Mouse (Mus musculus) Muller cell, postnatal 12 days (primary cell): Measurements from ENCODE around the gene Macrod1.

Source experiments
- DNase-seq: peaks from one replicate; pipeline ENCODE4 v3.0.0-alpha.2; 2015; ENCODE audit errors: inconsistent ontology term

Gene Macrod1

DNA sequence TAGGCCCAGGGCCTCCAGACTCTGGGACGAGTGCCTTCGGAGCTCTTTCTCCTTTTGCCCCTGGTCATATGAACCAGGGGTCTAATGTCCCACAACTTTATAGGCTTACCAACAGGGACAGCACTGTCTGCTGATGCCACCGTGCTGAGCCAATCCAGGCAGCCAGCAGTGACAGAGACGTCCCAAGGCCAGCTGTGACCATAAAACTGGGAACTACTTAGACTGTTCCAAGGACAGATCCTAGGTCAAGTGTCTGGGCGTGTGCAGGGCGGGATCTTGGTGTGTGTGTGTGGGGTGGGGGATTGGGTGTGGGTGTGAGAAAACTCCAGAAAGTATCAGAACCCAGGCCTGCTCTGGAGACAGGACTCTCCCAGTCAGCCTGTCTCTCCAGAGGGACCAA, 114.3 kb downstream of the Macrod1 start:
- no peak for DNase-seq

DNA sequence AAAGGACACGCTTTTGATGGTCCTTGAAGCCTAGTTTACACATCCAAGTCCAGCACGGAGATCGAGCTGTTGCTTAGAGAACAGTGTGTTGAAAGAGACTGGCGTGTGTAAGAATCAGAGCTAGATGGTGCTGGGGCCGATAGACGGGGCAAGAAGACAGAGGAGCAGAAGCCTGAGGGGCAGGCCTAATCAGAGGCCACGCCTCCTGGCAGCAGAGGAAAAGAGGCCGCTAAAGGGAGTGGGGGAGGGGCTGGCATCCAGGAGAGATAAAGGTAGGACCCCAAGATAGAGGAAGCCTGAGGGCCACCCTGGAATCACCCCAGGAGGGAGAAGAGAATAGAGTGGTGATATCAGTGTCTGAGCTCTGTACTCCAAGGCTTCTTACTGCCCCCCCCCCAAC, 114.8 kb downstream of the Macrod1 start:
- DNase-seq, result no peak

DNA sequence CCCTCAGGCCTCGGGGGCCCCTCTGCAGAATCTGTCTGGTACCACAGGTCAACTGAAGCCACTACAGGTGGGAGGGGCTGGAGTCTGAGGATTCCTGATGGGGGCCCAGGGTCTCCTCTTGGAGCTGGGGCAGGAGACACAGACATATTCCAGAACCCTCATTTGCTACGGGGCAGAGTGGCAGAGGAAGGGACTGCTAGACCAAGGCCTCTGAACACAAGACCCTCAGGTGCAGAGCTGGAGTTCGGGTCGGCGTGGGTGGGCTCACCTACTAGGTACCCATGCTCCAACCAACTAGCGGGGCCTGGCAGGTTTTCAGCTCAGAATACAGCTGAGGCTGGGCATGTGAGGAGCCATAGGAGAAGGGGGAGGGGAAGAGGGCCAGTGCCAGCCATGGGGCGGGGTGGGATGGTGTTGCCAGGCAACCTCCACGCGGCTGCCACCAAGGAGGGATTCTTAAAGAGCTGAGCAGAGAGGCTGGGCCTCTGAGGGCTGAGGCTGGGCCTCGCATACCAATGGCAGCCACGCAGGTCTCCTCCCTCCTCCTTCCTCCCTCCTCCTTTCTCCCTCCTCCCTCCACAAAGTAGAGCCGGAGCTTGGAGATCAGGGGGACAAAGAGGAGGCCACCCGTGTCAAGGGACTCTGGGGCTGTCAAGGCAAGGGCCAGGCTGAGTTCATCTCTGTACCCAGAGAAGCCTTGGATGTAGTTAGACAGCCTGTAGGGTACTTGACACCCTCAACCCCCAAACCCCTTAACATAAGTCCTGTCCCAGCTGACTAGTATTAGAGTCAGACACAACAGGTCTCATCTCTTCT, 115.6 kb downstream of the Macrod1 start:
- DNase-seq, result peak; percentile 35

DNA sequence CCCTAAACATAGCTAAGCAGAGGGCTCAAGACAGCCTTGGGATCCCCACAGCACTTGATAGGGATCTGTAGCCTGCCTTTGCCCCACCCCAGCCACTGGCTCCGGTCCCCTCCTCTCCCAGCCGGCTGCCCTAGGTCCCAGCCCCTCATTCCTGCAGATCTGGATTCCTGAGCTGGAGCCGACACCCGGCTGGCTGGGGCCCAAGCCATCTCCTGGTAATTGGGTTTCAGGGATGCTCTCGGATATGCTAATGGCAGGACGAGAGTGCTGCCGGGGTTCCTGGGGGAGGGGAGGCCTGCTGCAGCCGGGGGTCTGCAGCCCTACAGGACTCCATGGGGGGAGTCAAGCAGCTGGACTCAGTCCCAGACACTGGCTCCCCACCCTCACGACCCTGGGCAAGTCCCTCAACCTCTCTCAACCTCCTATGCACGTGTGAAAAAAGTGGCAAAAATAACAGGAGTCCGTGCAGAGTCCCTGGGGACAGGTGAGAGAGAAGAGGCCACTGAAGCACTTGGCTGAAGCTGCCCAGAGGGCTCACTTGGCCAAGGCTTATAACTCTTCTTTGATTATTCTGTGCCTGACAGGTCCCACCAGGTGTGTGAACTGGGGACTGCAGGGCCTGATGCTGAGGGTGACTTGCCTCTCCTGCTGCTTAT, 119.6 kb downstream of the Macrod1 start:
- DNase-seq, result peak; percentile 84

DNA sequence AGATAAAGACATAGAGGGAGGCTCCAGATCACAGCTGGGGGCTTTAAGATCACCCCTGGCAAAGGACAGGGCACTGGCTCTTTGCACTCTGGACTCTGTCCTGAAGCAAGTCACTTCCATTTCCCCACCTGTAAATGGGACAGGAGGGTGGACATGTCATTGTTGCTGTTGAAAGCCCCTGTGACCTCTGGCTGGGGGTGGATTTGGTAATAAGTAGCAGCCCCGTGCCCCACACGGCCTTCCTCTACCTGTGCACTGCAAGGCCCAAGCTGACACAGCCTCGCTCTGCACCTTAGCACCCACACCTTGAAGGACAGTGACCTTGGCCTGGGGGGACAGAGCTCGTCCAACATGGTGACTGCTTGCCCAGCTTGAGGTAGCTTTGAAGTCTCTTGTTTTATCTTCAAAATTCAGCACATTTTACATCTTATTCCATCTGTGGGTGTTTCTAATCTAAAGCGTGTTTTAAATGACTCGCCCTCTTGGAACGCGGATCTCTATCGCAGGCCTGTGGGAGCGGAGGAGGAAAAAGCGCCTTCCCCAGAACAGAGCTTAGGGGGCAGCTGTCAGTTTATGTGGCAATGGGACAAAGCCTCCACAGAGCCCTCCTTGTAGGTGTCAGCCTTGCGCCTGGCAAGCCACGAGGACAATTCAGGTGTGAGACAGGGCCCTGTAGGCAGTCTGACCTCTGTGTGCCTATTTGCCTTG, 121.3 kb downstream of the Macrod1 start:
- DNase-seq, result no peak

DNA sequence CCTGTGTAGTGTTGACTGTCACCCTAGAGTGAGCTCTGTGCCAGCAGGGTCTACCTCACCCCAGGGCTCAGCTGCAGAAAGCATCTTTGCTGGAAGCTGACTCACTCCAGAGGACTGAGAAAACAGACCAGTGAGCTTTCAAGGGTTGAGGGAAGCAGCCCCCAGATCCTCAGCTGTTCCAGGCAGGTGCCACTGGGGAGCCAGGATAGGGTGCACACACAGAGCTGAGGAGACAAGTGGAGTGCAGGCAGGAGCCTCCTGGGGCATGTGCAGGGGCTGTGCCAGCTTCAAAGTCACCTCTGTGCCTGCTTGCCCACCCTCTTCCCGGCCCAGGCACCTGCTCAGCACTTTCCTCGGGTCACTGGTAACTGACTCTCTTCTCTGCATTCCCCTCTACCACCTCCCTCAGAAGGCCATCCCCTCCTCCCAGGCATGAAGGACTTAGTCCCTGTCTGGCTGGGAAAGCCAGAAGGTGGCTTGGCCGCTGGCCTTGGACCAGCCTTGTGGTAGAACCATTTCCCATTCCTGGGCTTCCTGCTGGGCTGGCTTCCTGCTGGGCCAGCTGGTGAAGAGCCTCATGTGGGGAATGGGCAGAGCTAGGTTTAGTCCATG, 122.3 kb downstream of the Macrod1 start:
- DNase-seq, result peak; percentile 79

DNA sequence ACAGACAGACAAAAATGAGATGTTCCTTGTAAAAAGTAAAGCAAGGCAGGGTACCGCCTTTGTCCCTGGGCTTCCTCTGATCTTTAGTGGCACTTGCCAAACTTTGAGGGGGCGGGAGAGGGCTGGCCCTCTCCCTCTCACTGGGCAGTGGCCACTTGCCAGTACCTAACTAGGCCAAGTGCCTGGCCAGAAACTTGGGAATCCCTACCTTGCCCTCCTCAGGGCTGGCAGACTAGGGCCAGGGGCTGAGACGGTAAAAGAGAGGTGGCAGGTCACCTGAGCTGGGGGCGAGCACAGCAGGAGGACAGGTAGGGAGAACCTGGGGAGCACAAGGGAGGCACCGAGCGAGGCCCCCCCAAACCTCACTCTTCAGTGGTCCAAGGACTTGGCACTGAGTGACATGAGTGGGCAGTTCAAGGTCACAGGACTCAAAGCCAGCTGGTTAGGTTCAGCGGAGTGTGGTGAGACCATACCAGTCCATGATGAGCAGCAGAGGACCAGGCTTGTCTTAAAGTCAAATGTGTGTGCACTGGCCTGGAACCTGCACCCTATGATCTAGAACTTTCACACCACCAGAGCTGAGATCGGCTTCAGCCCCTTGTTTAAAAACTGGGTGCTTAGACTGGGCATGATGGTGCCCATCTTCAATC, 124.3 kb downstream of the Macrod1 start:
- peak; percentile 52 for DNase-seq

DNA sequence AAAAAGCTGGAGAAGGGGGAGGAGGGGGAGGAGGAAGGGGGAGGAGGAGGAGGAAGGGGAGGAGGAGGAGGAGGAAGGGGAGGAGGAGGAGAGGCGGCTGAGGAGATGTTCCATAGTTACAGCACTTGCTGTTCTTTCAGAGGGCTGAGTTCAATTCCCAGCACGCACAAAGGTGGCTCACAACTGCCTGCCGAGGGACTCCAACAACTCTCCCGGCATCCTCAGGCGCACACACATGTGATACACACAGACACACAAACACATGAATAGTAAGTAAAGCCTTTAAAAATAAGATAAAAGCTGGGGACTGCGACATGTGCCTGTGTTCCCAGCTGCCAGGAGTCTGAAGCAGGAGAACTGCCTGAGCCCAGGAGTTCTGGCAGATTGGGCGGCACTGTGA, 124.9 kb downstream of the Macrod1 start:
- DNase-seq, result no peak

DNA sequence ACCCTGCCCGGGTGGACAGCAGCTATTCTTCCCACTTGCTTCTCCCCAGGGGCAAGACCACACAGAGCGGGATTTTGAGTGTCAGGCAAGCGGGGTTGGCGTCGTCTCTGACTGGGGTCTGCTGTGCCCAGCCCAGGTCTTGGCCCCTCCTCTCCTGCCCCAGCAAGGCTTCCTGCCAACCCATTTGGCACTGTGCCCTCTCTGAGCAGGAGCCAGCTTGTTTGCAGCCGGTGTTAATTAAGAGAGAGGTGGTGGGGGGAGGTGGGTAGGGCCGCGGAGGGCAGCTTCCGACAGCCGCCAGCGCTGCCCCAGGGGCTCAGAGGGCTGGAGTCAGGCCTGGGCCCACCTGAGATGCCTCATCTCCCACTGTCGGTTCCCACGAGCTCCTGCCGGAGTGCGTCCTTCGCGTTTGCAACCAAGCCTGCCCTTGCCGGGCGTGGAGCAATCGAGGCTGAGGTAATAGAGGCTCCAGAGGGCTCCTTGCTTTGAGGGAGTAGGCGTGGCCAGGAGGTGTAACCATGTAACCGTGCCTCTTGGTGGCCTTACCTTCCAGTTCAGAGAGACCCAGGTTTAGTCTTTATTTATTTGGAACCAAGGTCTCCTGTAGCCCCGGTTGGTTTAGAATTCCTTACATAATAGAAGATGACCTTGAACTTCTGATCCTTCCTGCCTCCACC, 125.8 kb downstream of the Macrod1 start:
- peak; percentile 75 for DNase-seq

DNA sequence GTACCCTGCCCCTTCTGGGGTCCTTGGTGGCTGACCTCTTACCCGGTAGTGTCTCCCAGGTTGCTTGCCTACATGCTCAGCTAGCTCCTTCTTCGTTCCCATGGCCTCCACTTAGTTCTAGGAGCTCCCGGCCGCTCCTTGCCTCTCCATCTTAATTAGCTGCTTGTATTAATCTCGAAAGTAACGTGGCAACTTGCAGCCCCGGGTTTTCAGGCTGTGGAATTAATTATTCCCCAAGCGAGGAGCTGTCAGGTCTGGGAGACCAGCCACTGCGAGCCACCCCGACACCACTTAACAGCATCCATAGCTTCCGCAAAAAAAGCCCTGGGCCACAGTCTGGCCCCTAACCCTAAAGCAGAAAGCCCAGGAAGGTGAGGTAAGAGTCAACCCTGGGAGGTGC, 126.8 kb downstream of the Macrod1 start:
- no peak for DNase-seq

DNA sequence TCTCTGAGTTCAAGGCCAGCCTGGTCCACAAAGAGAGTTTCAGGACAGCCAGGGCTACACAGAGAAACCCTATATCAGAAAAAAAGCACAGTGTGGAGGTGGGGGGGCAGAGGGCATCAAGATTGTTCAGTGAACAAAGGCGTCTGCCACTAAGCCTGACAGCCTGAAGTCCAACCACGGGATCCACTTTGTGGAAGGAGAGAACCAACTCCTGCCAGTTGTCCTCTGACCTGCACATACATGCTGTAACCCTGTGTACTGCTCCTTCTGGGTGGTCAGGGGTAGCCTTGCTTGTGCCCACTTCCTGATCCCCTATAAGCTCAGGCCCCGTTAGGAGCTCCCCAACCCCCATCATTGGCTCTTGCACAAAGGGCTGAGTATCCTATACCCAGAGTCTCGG, 128.4 kb downstream of the Macrod1 start:
- no peak for DNase-seq

DNA sequence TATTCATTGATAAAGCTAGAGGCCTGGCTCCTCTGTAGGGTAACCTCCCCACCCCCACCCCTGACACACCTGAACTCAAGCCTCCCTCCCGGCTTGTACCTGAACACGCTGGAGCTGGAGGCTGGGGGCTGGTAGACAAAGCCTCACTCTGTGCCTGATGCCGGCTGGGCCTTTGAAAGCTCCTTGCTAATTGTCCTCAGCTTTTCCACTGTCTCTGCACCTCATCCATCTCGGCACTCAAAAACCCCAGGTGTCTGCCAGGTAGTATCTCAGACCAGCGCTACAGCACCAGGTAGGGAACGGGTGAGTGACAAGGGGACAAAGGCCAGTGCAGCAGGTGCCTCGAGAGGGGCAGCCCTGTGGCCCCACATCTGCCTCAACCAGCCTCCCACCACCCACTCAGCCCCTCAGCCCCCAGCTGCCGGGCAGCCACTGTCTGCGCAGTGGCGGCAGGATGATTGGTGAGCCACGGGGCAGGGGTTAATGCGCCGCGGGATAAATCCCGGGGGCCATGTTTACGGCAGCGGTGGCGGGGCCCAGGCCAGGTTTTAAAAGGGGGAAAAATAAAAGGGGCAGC, 129.2 kb downstream of the Macrod1 start:
- DNase-seq, result no peak

DNA sequence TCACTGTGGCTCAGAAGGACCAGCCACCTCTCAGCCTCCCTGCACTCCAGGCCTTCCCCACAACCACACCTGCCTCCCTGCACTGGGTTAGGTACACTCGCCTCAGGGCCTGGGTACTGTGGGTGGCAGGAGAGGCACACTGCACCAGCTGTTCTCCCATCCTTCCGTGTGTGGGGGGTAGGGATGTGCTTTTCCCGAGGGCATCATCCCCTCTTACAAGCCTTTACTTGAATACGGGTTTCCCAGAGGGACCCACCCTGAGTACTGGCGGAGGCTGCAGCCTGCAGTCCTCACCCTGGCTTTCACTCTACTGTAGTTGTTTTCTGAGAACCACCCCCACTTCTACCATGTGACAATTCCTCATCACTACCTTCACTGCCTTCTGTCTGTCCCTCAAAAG, 130.5 kb downstream of the Macrod1 start:
- no peak for DNase-seq

DNA sequence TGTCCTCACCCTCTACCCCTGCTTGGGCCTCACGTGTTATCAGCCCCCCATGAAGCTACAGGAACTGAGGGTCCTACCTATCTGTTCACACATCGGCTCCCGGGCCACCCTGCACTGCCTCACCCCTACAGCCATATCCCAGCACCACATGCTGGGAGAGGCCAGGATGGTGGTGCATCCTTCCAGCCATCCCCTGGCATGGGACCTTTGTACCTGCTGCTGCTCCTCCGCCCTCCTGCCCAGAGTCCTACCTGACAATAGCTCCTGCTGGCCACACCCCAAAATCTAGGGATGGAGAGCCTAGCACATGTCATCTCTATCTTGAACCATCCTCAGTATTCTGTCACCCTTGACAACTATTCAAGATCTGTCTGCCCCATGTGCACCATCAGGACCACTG, 132.4 kb downstream of the Macrod1 start:
- no peak for DNase-seq

DNA sequence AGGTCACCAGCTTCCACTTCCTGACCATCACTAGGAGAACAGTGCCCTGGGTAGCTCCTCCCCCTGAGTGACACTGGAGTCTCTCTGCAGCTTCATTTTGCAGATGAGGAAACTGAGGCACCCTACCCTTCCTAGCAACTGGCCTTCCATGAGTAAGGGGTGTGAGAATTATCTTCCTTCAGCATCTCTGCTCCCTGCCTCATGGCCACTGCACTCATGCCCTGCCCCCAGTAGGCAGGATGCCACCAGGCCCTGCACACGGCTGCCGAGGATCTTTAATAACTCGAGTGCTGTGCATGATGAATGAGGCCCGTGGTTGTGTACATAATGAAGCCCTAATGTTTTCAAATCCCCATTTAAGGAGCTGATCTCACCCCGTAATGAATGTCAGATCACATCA, 134.4 kb downstream of the Macrod1 start:
- no peak for DNase-seq

DNA sequence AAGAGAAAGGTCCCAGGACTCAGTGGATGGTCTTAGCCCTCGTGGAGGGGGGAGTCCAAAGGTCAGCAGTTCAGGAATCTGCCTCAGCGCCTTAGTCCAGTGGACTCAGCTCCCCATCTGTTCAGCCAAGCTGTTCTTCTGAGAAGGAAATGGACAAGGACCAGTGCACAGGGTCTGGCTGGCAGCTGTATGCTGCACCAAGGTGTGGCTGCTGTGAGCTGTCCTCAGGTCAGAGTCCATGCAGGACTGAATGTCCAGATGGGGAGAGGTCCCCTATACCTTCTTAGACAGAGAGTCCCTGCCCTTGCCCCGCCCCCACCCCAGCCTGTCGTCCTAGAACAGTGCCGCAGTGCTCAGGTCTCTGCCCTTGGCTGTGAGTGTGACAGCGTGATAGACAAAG, 135.0 kb downstream of the Macrod1 start:
- no peak for DNase-seq

DNA sequence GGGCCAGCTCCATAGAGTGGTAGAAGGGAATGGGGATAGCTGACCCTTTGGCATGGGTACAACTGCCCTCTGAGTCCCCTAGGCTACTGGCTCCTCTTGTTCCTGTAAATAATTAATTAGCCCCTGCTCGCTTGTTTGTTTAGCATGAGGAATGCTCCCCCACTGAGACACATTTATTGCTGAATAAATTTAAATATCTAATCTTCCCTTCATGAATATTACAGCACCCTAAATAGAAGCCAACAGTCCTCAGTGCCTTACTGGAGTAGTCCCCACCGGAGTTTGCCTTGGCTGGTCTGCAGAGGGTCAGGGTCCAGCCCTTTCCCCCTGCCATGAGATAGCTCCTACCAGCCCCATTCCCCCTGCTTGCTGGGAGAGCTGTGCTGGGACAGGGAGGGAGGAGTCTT, 136.0 kb downstream of the Macrod1 start:
- DNase-seq, result no peak

DNA sequence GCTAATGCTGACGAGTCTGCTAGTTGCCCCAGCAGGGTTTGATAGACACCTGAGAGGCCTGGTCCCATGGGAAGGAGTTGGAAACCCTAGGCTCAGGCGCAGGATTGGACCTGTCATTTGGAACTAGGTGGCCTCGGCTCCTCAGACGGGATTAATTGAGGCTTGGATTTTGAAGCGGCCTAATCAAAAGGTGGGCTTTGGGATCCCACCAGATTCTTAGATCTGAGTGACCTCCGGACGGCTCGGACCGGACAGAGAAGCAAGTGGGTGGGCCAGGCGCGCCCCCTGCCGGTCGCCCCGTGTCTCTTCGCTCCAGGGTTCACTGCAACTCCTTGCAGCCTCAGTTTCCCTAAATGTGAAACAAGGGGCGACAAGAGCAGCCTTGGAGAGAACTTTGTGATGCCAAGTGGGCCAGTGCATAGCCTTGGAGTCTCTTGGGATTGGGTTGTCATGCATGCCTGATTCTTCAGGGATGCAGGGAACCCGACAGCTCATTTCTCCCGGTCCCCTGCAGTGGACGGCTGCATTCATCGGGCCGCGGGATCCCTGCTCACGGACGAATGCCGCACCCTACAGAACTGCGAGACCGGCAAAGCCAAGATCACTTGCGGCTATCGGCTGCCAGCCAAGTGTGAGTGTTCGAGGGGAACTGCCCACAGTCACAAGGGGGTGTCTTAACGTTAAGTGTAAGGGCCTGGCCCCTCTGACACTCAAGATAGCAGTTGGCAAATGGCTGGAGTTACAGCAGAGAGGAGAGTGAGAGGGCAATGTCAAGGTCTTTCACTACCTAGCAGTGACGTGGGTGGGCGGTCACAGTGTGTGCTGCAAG, 139.5 kb downstream of the Macrod1 start:
- DNase-seq, result peak; percentile 62

DNA sequence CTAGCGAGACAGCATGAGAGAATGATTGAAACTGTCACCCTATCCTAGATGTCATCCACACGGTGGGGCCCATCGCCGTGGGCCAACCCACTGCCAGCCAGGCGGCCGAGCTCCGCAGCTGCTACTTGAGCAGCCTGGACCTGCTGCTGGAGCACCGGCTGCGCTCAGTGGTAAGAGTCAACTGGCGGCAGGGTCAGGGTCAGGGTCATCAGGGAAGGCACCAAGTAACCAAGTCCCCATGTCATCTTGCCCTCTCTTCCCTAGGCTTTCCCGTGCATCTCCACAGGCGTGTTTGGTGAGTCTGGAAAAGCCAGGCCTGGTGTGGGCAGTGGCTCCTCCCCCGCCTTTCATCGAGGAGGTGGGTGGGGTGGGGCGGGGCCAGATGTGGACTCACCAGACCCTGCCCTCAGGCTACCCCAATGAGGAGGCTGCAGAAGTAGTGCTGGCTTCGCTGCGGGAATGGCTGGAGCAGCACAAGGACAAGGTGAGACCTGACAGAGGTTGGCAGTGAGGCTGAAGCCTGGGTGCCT, 140.2 kb downstream of the Macrod1 start:
- DNase-seq, result peak; percentile 58

DNA sequence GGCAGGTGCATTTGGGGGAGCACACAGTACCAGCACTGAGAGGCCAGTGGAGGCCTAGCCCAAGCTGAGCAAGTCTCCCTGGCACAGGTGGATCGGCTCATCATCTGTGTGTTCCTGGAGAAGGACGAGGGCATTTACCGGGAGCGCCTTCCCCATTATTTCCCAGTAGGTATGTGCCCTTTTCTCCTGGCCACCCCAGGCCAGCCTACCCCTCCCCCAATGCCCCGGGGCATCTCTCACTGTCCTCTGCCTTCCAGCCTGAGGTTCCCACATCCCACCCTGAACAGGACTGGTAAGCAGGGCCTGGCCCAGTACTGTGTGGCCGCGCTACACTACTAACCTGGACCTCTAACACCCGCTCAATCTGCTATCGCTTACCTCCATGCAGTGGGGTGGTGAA, 140.8 kb downstream of the Macrod1 start:
- DNase-seq, result no peak
